Mouse (Mus musculus) heart, postnatal 0 days (tissue): Measurements from ENCODE around the gene Dpp6.

Experiments used
- CTCF ChIP-seq: IDR thresholded peaks from 2 replicates; pipeline ENCODE4 v1.5.1; 2016; ENCODE audit warnings: antibody characterized with exemption, control low read depth, low read depth
- EP300 ChIP-seq: IDR thresholded peaks from 2 replicates; pipeline ENCODE4 v1.6.1; 2016; ENCODE audit warnings: antibody characterized with exemption, low read depth

- TF ChIP-seq CTCF: no peak
- no peak for TF ChIP-seq EP300
Observed at GRCm38 (mm10) chr5:27278120-27278645, 461.2 kb downstream of the Dpp6 start.
